Mouse (Mus musculus) CH12.LX (cell line): ENCODE data around the gene Rsad1. TPM values are rescaled to one million over a fixed set of nuclear protein-coding genes. Genes with fewer than 3 reads are reported as not detected.

ENCODE experiments used
- DNase-seq: peaks from one replicate; pipeline ENCODE4 v3.0.0-alpha.2; 2013; ENCODE audit errors: extremely low read depth
- H3K27ac ChIP-seq: 2 replicates; pipeline ENCODE4 v1.5.1; 2012; ENCODE audit warnings: low read depth, mild to moderate bottlenecking, control low read depth, moderate library complexity; ENCODE audit not compliant: insufficient read depth
- H3K27me3 ChIP-seq: replicated peaks from 2 replicates; pipeline ENCODE3; 2012; ENCODE audit warnings: inconsistent platforms
- H3K36me3 ChIP-seq, 2 experiments: replicated peaks in 1 of 2; 2 replicates each; pipeline versions ENCODE3 to v1.6.1; 2012; ENCODE audit warnings: inconsistent platforms in 1 of 2, low read length in 1 of 2, mild to moderate bottlenecking in 1 of 2, mixed read lengths in 1 of 2, moderate library complexity in 1 of 2; ENCODE audit not compliant: control insufficient read depth in 1 of 2, insufficient read depth in 1 of 2
- H3K4me1 ChIP-seq, 2 experiments: 2 replicates each; pipeline ENCODE4 v1.6.1; 2012; ENCODE audit warnings: inconsistent platforms in 1 of 2, moderate library complexity in 1 of 2; ENCODE audit not compliant: insufficient read depth in 2 of 2, control insufficient read depth in 1 of 2
- H3K4me2 ChIP-seq: 2 replicates; pipeline ENCODE4 v1.6.1; 2012; ENCODE audit warnings: low read depth, mild to moderate bottlenecking, control low read depth; ENCODE audit not compliant: poor library complexity, insufficient read depth, severe bottlenecking
- H3K4me3 ChIP-seq, 3 experiments: fragments of 150-350 bp in 1 of 3; sonication (generic) in 1 of 3; replicated peaks in 1 of 3; 2 replicates each; pipeline versions ENCODE3 to v1.5.1; 2011 to 2012; ENCODE audit warnings: low read depth in 2 of 3, low read length in 2 of 3, mild to moderate bottlenecking in 2 of 3, moderate library complexity in 2 of 3, control low read depth in 1 of 3, improper control_type of control experiment in 1 of 3, inconsistent platforms in 1 of 3, mixed read lengths in 1 of 3; ENCODE audit not compliant: poor library complexity in 1 of 3
- H3K79me2 ChIP-seq: replicated peaks from 2 replicates; pipeline ENCODE4 v1.6.1; 2012; ENCODE audit warnings: mild to moderate bottlenecking, moderate library complexity; ENCODE audit not compliant: control insufficient read depth, poor library complexity, insufficient read depth, severe bottlenecking; ENCODE audit errors: extremely low read depth
- H3K9ac ChIP-seq: 2 replicates; pipeline ENCODE4 v1.6.1; 2012; ENCODE audit warnings: low read depth, mild to moderate bottlenecking, control low read depth, moderate library complexity; ENCODE audit not compliant: insufficient read depth
- H3K9me3 ChIP-seq: replicated peaks from 2 replicates; pipeline ENCODE3; 2012; ENCODE audit warnings: low read length, inconsistent platforms, mixed read lengths
- CHD1 ChIP-seq: IDR thresholded peaks from 2 replicates; pipeline ENCODE4 v1.6.1; 2012; ENCODE audit warnings: low read depth, low read length, improper control_type of control experiment, inconsistent platforms
- CHD2 ChIP-seq: IDR thresholded peaks from 2 replicates; pipeline ENCODE4 v1.6.1; 2011; ENCODE audit warnings: low read length, improper control_type of control experiment
- CTCF ChIP-seq, 2 experiments: IDR thresholded peaks in 1 of 2; conservative IDR thresholded peaks in 1 of 2; 2 replicates each; pipeline ENCODE4 v1.5.1; 2011 to 2012; ENCODE audit warnings: low read depth in 2 of 2, low read length in 2 of 2, improper control_type of control experiment in 1 of 2, inconsistent platforms in 1 of 2, mild to moderate bottlenecking in 1 of 2, moderate library complexity in 1 of 2
- ELF1 ChIP-seq: IDR thresholded peaks from 2 replicates; pipeline ENCODE4 v1.6.1; 2014; ENCODE audit warnings: low read depth, mild to moderate bottlenecking, inconsistent platforms, low read length, improper control_type of control experiment
- EP300 ChIP-seq: IDR thresholded peaks from 2 replicates; pipeline ENCODE4 v1.6.1; 2011; ENCODE audit warnings: low read length, improper control_type of control experiment
- GABPA ChIP-seq: IDR thresholded peaks from 2 replicates; pipeline ENCODE4 v1.6.1; 2012; ENCODE audit warnings: low read depth, low read length, improper control_type of control experiment, inconsistent platforms; ENCODE audit not compliant: insufficient replicate concordance
- HCFC1 ChIP-seq: IDR thresholded peaks from 2 replicates; pipeline ENCODE4 v1.6.1; 2012; ENCODE audit warnings: low read depth, mild to moderate bottlenecking, inconsistent platforms, low read length, improper control_type of control experiment
- IRF4 ChIP-seq: IDR thresholded peaks from 2 replicates; pipeline ENCODE4 v1.6.1; 2014; ENCODE audit warnings: low read depth, mild to moderate bottlenecking, inconsistent platforms, low read length, improper control_type of control experiment
- KAT2A ChIP-seq: IDR thresholded peaks from 2 replicates; pipeline ENCODE4 v1.6.1; 2012; ENCODE audit warnings: low read length, improper control_type of control experiment, inconsistent platforms; ENCODE audit not compliant: insufficient replicate concordance
- MAFK ChIP-seq: IDR thresholded peaks from 2 replicates; pipeline ENCODE4 v1.6.1; 2011; ENCODE audit warnings: low read length, improper control_type of control experiment; ENCODE audit not compliant: insufficient replicate concordance
- MAX ChIP-seq: IDR thresholded peaks from 2 replicates; pipeline ENCODE4 v1.6.1; 2011; ENCODE audit warnings: low read length, improper control_type of control experiment
- MEF2A ChIP-seq: IDR thresholded peaks from 2 replicates; pipeline ENCODE4 v1.6.1; 2014; ENCODE audit warnings: low read depth, mild to moderate bottlenecking, inconsistent platforms, low read length, improper control_type of control experiment, borderline replicate concordance
- MXI1 ChIP-seq: IDR thresholded peaks from 2 replicates; pipeline ENCODE4 v1.6.1; 2011; ENCODE audit warnings: mild to moderate bottlenecking, low read depth, low read length, improper control_type of control experiment
- NELFE ChIP-seq: IDR thresholded peaks from 2 replicates; pipeline ENCODE4 v1.6.1; 2011; ENCODE audit warnings: low read depth, low read length, improper control_type of control experiment
- NRF1 ChIP-seq: IDR thresholded peaks from 2 replicates; pipeline ENCODE4 v1.6.1; 2014; ENCODE audit warnings: low read depth, mild to moderate bottlenecking, inconsistent platforms, low read length, improper control_type of control experiment, moderate library complexity
- PAX5 ChIP-seq: IDR thresholded peaks from 2 replicates; pipeline ENCODE4 v1.6.1; 2012; ENCODE audit warnings: low read length, inconsistent platforms, mixed read lengths
- POLR2A ChIP-seq: IDR thresholded peaks from 2 replicates; pipeline ENCODE4 v1.6.1; 2011; ENCODE audit warnings: low read depth, mild to moderate bottlenecking, improper control_type of control experiment, low read length
- POLR2AphosphoS2 ChIP-seq: IDR thresholded peaks from 2 replicates; pipeline ENCODE4 v1.6.1; 2011; ENCODE audit warnings: low read depth, low read length, improper control_type of control experiment
- RCOR1 ChIP-seq: conservative IDR thresholded peaks from 2 replicates; pipeline ENCODE4 v1.6.1; 2012; ENCODE audit warnings: low read depth, mild to moderate bottlenecking, inconsistent platforms, low read length, improper control_type of control experiment
- SIN3A ChIP-seq: IDR thresholded peaks from 2 replicates; pipeline ENCODE4 v1.6.1; 2012; ENCODE audit warnings: low read length, improper control_type of control experiment, inconsistent platforms
- TBP ChIP-seq: conservative IDR thresholded peaks from 2 replicates; pipeline ENCODE4 v1.6.1; 2011; ENCODE audit warnings: low read depth, low read length, improper control_type of control experiment
- UBTF ChIP-seq: IDR thresholded peaks from 2 replicates; pipeline ENCODE4 v1.6.1; 2012; ENCODE audit warnings: low read depth, mild to moderate bottlenecking, inconsistent platforms, low read length, improper control_type of control experiment, moderate library complexity
- USF1 ChIP-seq: IDR thresholded peaks from 2 replicates; pipeline ENCODE4 v1.6.1; 2014; ENCODE audit warnings: low read depth, mild to moderate bottlenecking, inconsistent platforms, low read length, improper control_type of control experiment
- USF2 ChIP-seq: conservative IDR thresholded peaks from 2 replicates; pipeline ENCODE4 v1.6.1; 2011; ENCODE audit warnings: low read depth, low read length, improper control_type of control experiment
- ZC3H11A ChIP-seq: IDR thresholded peaks from 2 replicates; pipeline ENCODE4 v1.6.1; 2012; ENCODE audit warnings: low read depth, mild to moderate bottlenecking, inconsistent platforms, low read length, improper control_type of control experiment
- ZNF384 ChIP-seq: IDR thresholded peaks from 2 replicates; pipeline ENCODE4 v1.6.1; 2012; ENCODE audit warnings: low read depth, low read length, improper control_type of control experiment, inconsistent platforms
- dilution Hi-C: fragments of 300-500 bp; cut with MboI; formaldehyde crosslinking; loops from 2 replicates; pipeline ENCODE4 v1.14.3; 2020; ENCODE audit warnings: low sequenced_read_pairs; ENCODE audit not compliant: extremely low pct_unique_long_range_greater_than_20kb, extremely low pct_ligation_motif_present
- in situ Hi-C: fragments of 300-500 bp; cut with MboI; formaldehyde crosslinking; loops from 3 replicates; pipeline ENCODE4 v1.14.3; 2019; ENCODE audit warnings: low sequenced_read_pairs, low pct_ligation_motif_present, low pct_unique_long_range_greater_than_20kb, mixed read lengths
- polyA plus RNA-seq: library from polyadenylated mRNA; unstranded; fragments of >175 nt; gene quantifications from 2 replicates; pipeline ENCODE4 v1.2.1, GENCODE M21; 2012; ENCODE audit warnings: low read depth; ENCODE audit not compliant: insufficient read length
- total RNA-seq, 2 experiments: library from RNA; depleted of rRNA; stranded (reverse); fragments of 300-350 nt in 1 of 2; fragments of >200 nt in 1 of 2; gene quantifications; 2 replicates each; pipeline ENCODE4 v1.2.3; 2012 to 2014

Gene Rsad1
- total and polyA plus RNA-seq, 3 experiments, result 7.3 to 9.3 (median 9.2) TPM

DNA sequence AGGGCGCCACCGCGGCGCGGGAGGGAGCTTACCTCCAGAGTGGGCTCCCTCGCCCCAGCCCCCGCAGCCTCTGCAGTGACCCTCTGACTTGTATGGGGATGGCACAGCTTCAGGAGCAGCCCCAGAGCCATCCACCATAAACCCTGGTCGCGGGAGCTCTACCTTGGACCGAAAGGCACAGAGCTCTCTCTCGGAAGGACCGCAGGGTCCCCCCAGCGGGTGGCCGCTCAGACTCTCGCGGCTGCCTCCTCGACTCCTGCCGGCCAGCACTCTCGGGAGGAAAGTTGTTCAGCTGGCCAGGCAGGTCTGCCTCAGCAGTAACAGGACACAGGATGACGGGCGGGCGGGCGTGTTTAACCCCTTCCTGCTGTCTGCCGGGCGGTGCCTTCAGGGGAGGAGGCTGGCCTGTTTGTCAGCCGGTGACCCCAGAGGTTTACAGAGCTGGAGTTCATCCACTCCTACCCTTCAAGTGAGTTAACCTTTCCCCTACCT is 49.3 kb downstream of the Rsad1 start, which contains the start of gene Epn3:
Gene Epn3, minus strand, starts transcription at position 314 of the 492 bp plus-strand sequence.
- dilution Hi-C loops (no loop called here), in situ Hi-C loops (loop anchor here (5.0 kb wide), 1 partner anchor 38 kb away; no protein-coding TSS in a partner anchor)
- Histone ChIP-seq H3K4me1 (peaks cover 9 to 26% of the 10 kb centered on the region in 2 experiments; a peak in 3 of 4 replicates), H3K27me3 (peaks cover 79% of the 10 kb centered on the region), H3K79me2 (no peaks in the 10 kb centered on the region), H3K4me3 (no peak within 1 kb of the TSS), H3K9me3 (no peaks in the 10 kb centered on the region), H3K27ac (no peak within 1 kb of the TSS), H3K36me3 (no peaks in the 10 kb centered on the region), H3K9ac (no peak within 1 kb of the TSS), H3K4me2 (no peak within 1 kb of the TSS)
- TF ChIP-seq MAFK, result no peak
- TF ChIP-seq CHD2, result no peak
- TF ChIP-seq MXI1, result no peak
- TF ChIP-seq POLR2AphosphoS2, result no peak
- no peak for TF ChIP-seq POLR2A
- TF ChIP-seq NELFE, result no peak
- TF ChIP-seq HCFC1, result no peak
- TF ChIP-seq PAX5, result no peak
- no peak for TF ChIP-seq IRF4
- TF ChIP-seq KAT2A, result no peak
- no peak for TF ChIP-seq SIN3A
- TF ChIP-seq ZNF384, result no peak
- no peak for TF ChIP-seq NRF1
- no peak for DNase-seq

DNA sequence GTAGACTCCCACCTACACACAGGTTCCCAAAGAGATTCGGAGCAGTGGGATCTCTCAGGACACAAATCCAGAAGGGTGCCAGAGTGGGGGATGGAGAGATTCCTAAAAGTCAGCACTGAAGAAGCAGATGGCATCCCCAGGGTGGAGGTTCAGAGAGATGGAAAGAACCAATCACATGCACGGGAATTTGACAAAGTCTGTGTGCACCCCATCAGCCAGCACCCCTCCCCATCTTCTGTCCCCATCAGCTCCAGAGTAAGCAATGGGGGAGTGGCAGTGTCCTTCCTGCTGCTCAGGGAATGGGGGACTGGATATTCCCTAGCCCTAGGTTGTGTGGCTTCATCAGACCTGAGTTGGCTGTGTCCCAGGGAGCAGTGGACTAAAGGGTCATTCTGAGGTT is 50.0 kb downstream of the Rsad1 start:
- Histone ChIP-seq H3K36me3 (no peaks in the 10 kb centered on the region), H3K79me2 (no peaks in the 10 kb centered on the region), H3K27me3 (peaks cover 78% of the 10 kb centered on the region), H3K4me1 (peaks cover 9 to 26% of the 10 kb centered on the region in 2 experiments; a peak in 3 of 4 replicates), H3K4me3 (no peak overlapping the region), H3K9ac (no peak overlapping the region), H3K9me3 (no peaks in the 10 kb centered on the region), H3K4me2 (no peak overlapping the region), H3K27ac (no peak overlapping the region)
- in situ Hi-C loops (no loop called here), dilution Hi-C loops (no loop called here)
- no peak for TF ChIP-seq GABPA
- no peak for TF ChIP-seq ELF1
- no peak for TF ChIP-seq MXI1
- TF ChIP-seq ZC3H11A, result no peak
- TF ChIP-seq CHD1, result no peak
- no peak for TF ChIP-seq MAX
- no peak for TF ChIP-seq RCOR1
- TF ChIP-seq USF2, result no peak
- TF ChIP-seq USF1, result no peak
- no peak for TF ChIP-seq CTCF (conservative IDR thresholded peaks at IDR 0.05 in 1 of 2, IDR thresholded peaks at IDR 0.05 in 1 of 2; ENCODE audit: low read depth in 2 of 2, low read length in 2 of 2)
- TF ChIP-seq UBTF, result no peak
- no peak for TF ChIP-seq EP300
- no peak for TF ChIP-seq HCFC1
- no peak for TF ChIP-seq TBP
- TF ChIP-seq MEF2A, result no peak
- DNase-seq, result no peak
